8 mouse cellular contexts compared by ENCODE assay signal in genomic region chr19:12007105-12007931, GRCm38 (mm10). TPM values are rescaled to one million over a fixed set of nuclear protein-coding genes. Genes with fewer than 3 reads are reported as not detected.
DNase-seq lines count a peak whose midpoint lies in the region; ATAC-seq lines count a peak whose summit lies in the region.

No protein-coding gene starts in this region.

- H3K4me1 ChIP-seq in heart, embryonic 16.5 days (ENCODE audit: control insufficient read depth, insufficient read depth, low read length) = peaks cover 15% of the 10 kb centered on the region
- peaks cover 31% of the 10 kb centered on the region for H3K4me1 ChIP-seq in midbrain, embryonic 10.5 days
- H3K4me1 ChIP-seq in stomach, embryonic 16.5 days (ENCODE audit: control insufficient read depth, insufficient read depth, low read length) = peaks cover 15% of the 10 kb centered on the region

- peak; percentile 50 for DNase-seq in cerebellum, adult 11-12 months
- DNase-seq in Muller cell, postnatal 12 days (ENCODE audit: inconsistent ontology term) = peak; percentile 42
- DNase-seq in embryo, embryonic 10.5 days (ENCODE audit: low spot score) = peak; percentile 86
- peak; percentile 45 to 73 for DNase-seq in kidney, postnatal 36 days
- peak; percentile 70 for DNase-seq in midbrain, embryonic 10.5 days (ENCODE audit: low spot score)

- peak overlapping the region; percentile 65 for H3K4me2 ChIP-seq in heart, embryonic 16.5 days (ENCODE audit: low read depth, low read length)
- H3K4me2 ChIP-seq in stomach, embryonic 16.5 days (ENCODE audit: low read depth, low read length) = peak overlapping the region; percentile 67

- no peaks in the 10 kb centered on the region for H3K27me3 ChIP-seq in heart, embryonic 16.5 days (ENCODE audit: control insufficient read depth, insufficient read depth, low read length)
- no peaks in the 10 kb centered on the region; the same call in 1 of the 2 replicates for H3K27me3 ChIP-seq in midbrain, embryonic 10.5 days (ENCODE audit: low read depth, poor library complexity, severe bottlenecking)
- no peaks in the 10 kb centered on the region for H3K27me3 ChIP-seq in stomach, embryonic 16.5 days (ENCODE audit: control insufficient read depth, insufficient read depth, low read length)

- peak overlapping the region; percentile 66 for H3K4me3 ChIP-seq in heart, embryonic 16.5 days (ENCODE audit: low read length)
- peak overlapping the region; percentile 67 for H3K4me3 ChIP-seq in midbrain, embryonic 10.5 days
- peak overlapping the region; percentile 75 for H3K4me3 ChIP-seq in stomach, embryonic 16.5 days (replicated peaks; ENCODE audit: low read length)

- H3K9ac ChIP-seq in heart, embryonic 16.5 days (ENCODE audit: low read length) = peak overlapping the region; percentile 65; the same call in 1 of the 2 replicates
- no peak overlapping the region for H3K9ac ChIP-seq in stomach, embryonic 16.5 days (ENCODE audit: low read length)

- H3K9me3 ChIP-seq in heart, embryonic 16.5 days (replicated peaks; ENCODE audit: control insufficient read depth, low read length) = no peaks in the 10 kb centered on the region
- no peaks in the 10 kb centered on the region for H3K9me3 ChIP-seq in midbrain, embryonic 10.5 days (replicated peaks)
- H3K9me3 ChIP-seq in stomach, embryonic 16.5 days (replicated peaks; ENCODE audit: control insufficient read depth, low read length) = no peaks in the 10 kb centered on the region

- H3K27ac ChIP-seq in heart, embryonic 16.5 days (ENCODE audit: low read length) = 0 out of 2 replicates have a peak overlapping the region, but pooled peaks have one; percentile 10
- H3K27ac ChIP-seq in midbrain, embryonic 10.5 days (replicated peaks) = no peak overlapping the region
- no peak overlapping the region for H3K27ac ChIP-seq in stomach, embryonic 16.5 days (ENCODE audit: low read length)

- WGBS in heart, embryonic 16.5 days = 15% methylated on average over 17 of the region's 17 CpGs
- WGBS in midbrain, embryonic 10.5 days = 8% methylated on average over 17 of the region's 17 CpGs
- 17% methylated on average over 17 of the region's 17 CpGs for WGBS in stomach, embryonic 16.5 days

- no peak for ATAC-seq in cerebellum, adult (ENCODE audit: insufficient number of reproducible peaks, low FRiP score, low TSS enrichment)
- ATAC-seq in heart, embryonic 16.5 days (replicated peaks; ENCODE audit: extremely low read depth, insufficient read depth, low FRiP score) = no peak
- ATAC-seq in stomach, embryonic 16.5 days (ENCODE audit: insufficient read depth, low FRiP score) = no peak

- H3K36me3 ChIP-seq in heart, embryonic 16.5 days (ENCODE audit: control insufficient read depth, insufficient read depth) = no peaks in the 10 kb centered on the region
- no peaks in the 10 kb centered on the region for H3K36me3 ChIP-seq in midbrain, embryonic 10.5 days
- no peaks in the 10 kb centered on the region for H3K36me3 ChIP-seq in stomach, embryonic 16.5 days (ENCODE audit: control insufficient read depth, insufficient read depth, low read length)

RNA-seq across cellular contexts. Expression of gene Olfr1423, which starts 33.8 kb away (rescaled TPM):
- polyA plus RNA-seq in heart, embryonic 16.5 days (2015; fragmentation: Nextera tagmentation; extraction: Ambion mirVana) = not detected in 2 replicates
- 0.02 TPM in 1 of 2 replicates, not detected in the other for polyA plus RNA-seq in midbrain, embryonic 10.5 days (2016; fragmentation: Nextera tagmentation; extraction: Ambion mirVana)
- polyA plus RNA-seq in stomach, embryonic 16.5 days (2015; fragmentation: Nextera tagmentation; extraction: Ambion mirVana) = 0.03 TPM in 1 of 2 replicates, not detected in the other

RNA-seq across cellular contexts. Expression of gene Osbp, which starts 41.6 kb away (rescaled TPM):
- 4.4 TPM in 2 replicates for polyA plus RNA-seq in heart, embryonic 16.5 days (2015; fragmentation: Nextera tagmentation; extraction: Ambion mirVana)
- 2.7 and 2.9 TPM in 2 replicates for polyA plus RNA-seq in midbrain, embryonic 10.5 days (2016; fragmentation: Nextera tagmentation; extraction: Ambion mirVana)
- 4.1 and 4.6 TPM in 2 replicates for polyA plus RNA-seq in stomach, embryonic 16.5 days (2015; fragmentation: Nextera tagmentation; extraction: Ambion mirVana)

RNA-seq across cellular contexts. Expression of gene Olfr1424, which starts 55.2 kb away (rescaled TPM):
- polyA plus RNA-seq in heart, embryonic 16.5 days (2015; fragmentation: Nextera tagmentation; extraction: Ambion mirVana) = not detected in 2 replicates
- not detected in 2 replicates for polyA plus RNA-seq in midbrain, embryonic 10.5 days (2016; fragmentation: Nextera tagmentation; extraction: Ambion mirVana)
- polyA plus RNA-seq in stomach, embryonic 16.5 days (2015; fragmentation: Nextera tagmentation; extraction: Ambion mirVana) = not detected in 2 replicates
